Mouse (Mus musculus) myocyte (in vitro differentiated cells): Measurements from ENCODE around the gene Omt2b.
"Not testable (repeated sequence)": the region's sequence is repeated elsewhere in the genome, so short reads cannot be mapped to it uniquely, and the experiment has no call there.

Source experiments
- CEBPB ChIP-seq: IDR thresholded peaks from 2 replicates; pipeline ENCODE4 v1.6.1; 2011; ENCODE audit warnings: mild to moderate bottlenecking, moderate library complexity; ENCODE audit not compliant: poor library complexity, insufficient read depth, severe bottlenecking
- E2F4 ChIP-seq: IDR thresholded peaks from one replicate; pipeline ENCODE4 v1.6.1; 2011; ENCODE audit warnings: mild to moderate bottlenecking, control low read depth, moderate library complexity; ENCODE audit not compliant: insufficient read depth
- MAX ChIP-seq: IDR thresholded peaks from one replicate; pipeline ENCODE4 v1.6.1; 2011; ENCODE audit warnings: low read depth, mild to moderate bottlenecking, control low read depth
- MYOD1 ChIP-seq, 3 experiments: IDR thresholded peaks; one replicate each; pipeline ENCODE4 v1.6.1; 2011; ENCODE audit warnings: control low read depth in 2 of 3, low read depth in 2 of 3, mild to moderate bottlenecking in 2 of 3, moderate library complexity in 1 of 3; ENCODE audit not compliant: insufficient read length in 2 of 3, control insufficient read depth in 1 of 3
- MYOG ChIP-seq, 3 experiments: IDR thresholded peaks; one replicate each; pipeline ENCODE4 v1.6.1; 2011; ENCODE audit warnings: control low read depth in 2 of 3, low read depth in 2 of 3, mild to moderate bottlenecking in 2 of 3; ENCODE audit not compliant: insufficient read length in 2 of 3, control insufficient read depth in 1 of 3, insufficient read depth in 1 of 3
- POLR2A ChIP-seq: IDR thresholded peaks from one replicate; pipeline ENCODE4 v1.6.1; 2011; ENCODE audit warnings: low read depth, mild to moderate bottlenecking, control low read depth, moderate library complexity; ENCODE audit not compliant: insufficient read length
- POLR2AphosphoS2 ChIP-seq: IDR thresholded peaks from one replicate; pipeline ENCODE4 v1.6.1; 2011; ENCODE audit warnings: low read depth, control low read depth; ENCODE audit not compliant: insufficient read length
- REST ChIP-seq: IDR thresholded peaks from one replicate; pipeline ENCODE4 v1.6.1; 2011; ENCODE audit warnings: mild to moderate bottlenecking, control low read depth, moderate library complexity; ENCODE audit not compliant: insufficient read depth, insufficient read length
- SRF ChIP-seq: IDR thresholded peaks from one replicate; pipeline ENCODE4 v1.6.1; 2011; ENCODE audit warnings: low read depth; ENCODE audit not compliant: control insufficient read depth, insufficient read length
- TCF12 ChIP-seq: IDR thresholded peaks from one replicate; pipeline ENCODE4 v1.6.1; 2011; ENCODE audit warnings: mild to moderate bottlenecking, control low read depth; ENCODE audit not compliant: poor library complexity, insufficient read depth, severe bottlenecking
- TCF3 ChIP-seq: IDR thresholded peaks from one replicate; pipeline ENCODE4 v1.6.1; 2011; ENCODE audit warnings: low read depth, control low read depth; ENCODE audit not compliant: insufficient read length
- USF1 ChIP-seq: IDR thresholded peaks from one replicate; pipeline ENCODE4 v1.6.1; 2011; ENCODE audit warnings: low read depth, mild to moderate bottlenecking, control low read depth, moderate library complexity

GRCm38 (mm10) chr9:78349141-78349540 lies 21.8 kb downstream of the Omt2b start:
- TF ChIP-seq POLR2A; USF1; POLR2AphosphoS2; MAX; TCF12; MYOG (IDR thresholded peaks at IDR 0.05; ENCODE audit: control insufficient read depth in 1 of 3, insufficient read depth in 1 of 3, insufficient read length in 2 of 3, low read depth in 2 of 3); CEBPB; SRF; MYOD1 (IDR thresholded peaks at IDR 0.05; ENCODE audit: control insufficient read depth in 1 of 3, insufficient read length in 2 of 3, low read depth in 2 of 3); TCF3; E2F4; REST: not testable (repeated sequence)
